Mouse (Mus musculus) embryonic stem cell, embryonic (primary cell): Measurements from ENCODE around the gene Map1a.

Experiments used
- CTCF ChIA-PET, 4 experiments: fragments of 300-600 bp in 2 of 4; fragments of 350-600 bp in 2 of 4; sonication (Branson Sonifier 250); formaldehyde crosslinking; loops; one replicate each; lab custom pipeline; 2022; ENCODE audit warnings: inconsistent platforms in 2 of 4; lab: Charles Lee
- POLR2A ChIA-PET, 4 experiments: fragments of 300-600 bp in 2 of 4; fragments of 350-600 bp in 2 of 4; sonication (Branson Sonifier 250); formaldehyde crosslinking; loops; one replicate each; lab custom pipeline; 2022; ENCODE audit warnings: antibody characterized with exemption in 4 of 4, inconsistent platforms in 1 of 4; lab: Charles Lee

Map1a gene

DNA sequence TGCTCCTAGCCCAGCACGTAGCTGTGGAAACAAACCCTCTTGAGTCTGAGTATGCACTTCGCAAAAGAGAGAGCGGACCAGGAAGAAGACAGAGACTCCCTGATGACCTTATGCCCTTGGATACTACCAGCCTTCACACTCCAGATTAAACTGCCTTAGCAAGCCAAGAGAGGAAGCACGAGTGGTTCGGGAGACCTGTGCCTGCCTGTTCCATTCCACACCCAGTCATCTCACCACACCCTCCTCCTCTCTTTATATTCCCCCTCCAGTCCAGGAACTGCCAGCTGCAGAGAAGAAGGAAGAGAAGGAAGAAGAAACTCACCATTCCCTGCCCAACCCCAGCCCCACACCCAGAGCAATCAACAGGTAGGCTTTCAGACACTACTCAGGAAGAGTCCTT, 68.1 kb downstream of the Map1a start, which contains the start of gene Ckmt1:
Gene Ckmt1 (plus strand): TSS at position 221 of the 400 bp plus-strand sequence.
- ChIA-PET CTCF (interaction anchor here in 2 of 4 experiments (0.6 to 1.3 kb wide), 3 partner anchors 36 to 68 kb away, joined by 3 to 5 read pairs (median 3); partner anchors contain the start of gene Map1a (in 1 of the 2)), POLR2A (interaction anchor here in 2 of 4 experiments (0.8 to 2.3 kb wide), 20 partner anchors 10 to 449 kb away, joined by 3 to 15 read pairs (median 3); partner anchors contain the start of genes Catsper2 (in 2 of the 2), Pdia3 (in 2 of the 2), Adal (in 1 of the 2) and Frmd5 (in 1 of the 2))

DNA sequence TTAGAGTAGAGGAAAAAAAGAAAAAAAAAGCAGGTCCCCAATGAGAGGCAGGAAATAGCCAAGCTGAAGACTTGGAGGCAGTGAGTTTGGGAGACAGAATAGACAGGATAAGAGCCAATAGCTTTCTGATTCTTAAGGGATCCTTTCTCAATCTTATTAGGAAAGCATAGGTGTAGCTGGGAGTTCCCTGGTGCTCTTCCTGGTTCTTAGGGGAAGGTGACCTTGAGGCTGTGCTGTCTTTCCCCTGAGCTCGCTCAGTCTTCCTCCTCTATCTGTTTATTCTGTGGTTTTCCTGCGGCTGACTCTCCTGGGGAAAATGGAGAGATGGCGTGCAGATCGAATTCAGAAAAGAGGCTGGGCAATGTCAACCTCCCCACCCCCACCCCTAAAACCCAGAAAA, 68.6 kb downstream of the Map1a start:
- CTCF ChIA-PET = interaction anchor here in 3 of 4 experiments (0.6 to 1.4 kb wide), 6 partner anchors 15 to 69 kb away, joined by 3 to 10 read pairs (median 4); partner anchors contain the start of gene Map1a (in 1 of the 3)
- POLR2A ChIA-PET = interaction anchor here in 3 of 4 experiments (0.6 to 2.3 kb wide), 26 partner anchors 9 to 468 kb away, joined by 3 to 15 read pairs (median 4); partner anchors contain the start of genes Catsper2 (in 2 of the 3), Pdia3 (in 2 of the 3), Adal (in 1 of the 3) and Frmd5 (in 1 of the 3)

DNA sequence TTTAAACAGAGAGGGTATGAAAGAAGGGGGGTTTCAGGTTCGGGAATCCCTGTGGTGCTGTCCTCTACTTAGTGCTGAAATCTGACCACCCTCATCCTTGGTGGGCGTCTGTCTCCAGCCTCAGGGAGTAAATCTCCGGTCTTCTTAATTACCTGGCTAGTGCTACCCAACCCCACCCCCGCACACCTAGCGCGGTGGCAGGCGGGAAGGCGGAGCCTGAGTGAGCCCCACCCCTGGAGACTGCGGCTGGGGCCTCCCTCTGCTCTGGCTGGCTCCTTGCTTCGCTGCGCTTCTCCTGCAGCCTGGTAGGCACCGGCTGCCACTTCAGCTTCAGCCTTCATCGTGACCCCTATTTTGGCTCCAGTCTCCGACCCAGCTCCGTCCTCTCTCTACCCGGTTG, 69.0 kb downstream of the Map1a start:
- POLR2A ChIA-PET = interaction anchor here (0.6 to 2.3 kb wide), 28 partner anchors 9 to 513 kb away, joined by 3 to 15 read pairs (median 4); partner anchors contain the start of genes Catsper2 (in 2 of the 4), Pdia3 (in 2 of the 4), Tubgcp4 (in 2 of the 4) and Adal (in 1 of the 4)
- CTCF ChIA-PET = interaction anchor here in 3 of 4 experiments (0.6 to 1.4 kb wide), 6 partner anchors 16 to 69 kb away, joined by 3 to 10 read pairs (median 3); partner anchors contain the start of gene Map1a (in 1 of the 3)

DNA sequence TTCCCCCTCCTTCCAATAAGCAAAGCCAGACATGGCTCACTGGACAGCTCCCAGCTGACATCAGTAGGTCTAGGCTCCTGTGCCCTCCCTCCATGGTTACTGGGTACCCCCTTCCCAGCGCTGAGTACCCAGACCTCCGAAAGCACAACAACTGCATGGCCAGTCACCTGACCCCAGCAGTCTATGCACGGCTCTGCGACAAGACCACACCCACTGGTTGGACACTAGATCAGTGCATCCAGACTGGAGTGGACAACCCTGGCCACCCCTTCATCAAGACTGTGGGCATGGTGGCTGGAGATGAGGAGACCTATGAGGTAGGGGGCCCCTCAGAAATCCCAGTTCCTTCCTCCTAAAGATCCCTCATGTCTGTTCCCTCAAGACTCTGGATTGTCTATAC, 70.1 kb downstream of the Map1a start:
- CTCF ChIA-PET = no interaction called here
- POLR2A ChIA-PET = interaction anchor here in 2 of 4 experiments (0.6 to 2.3 kb wide), 9 partner anchors 12 to 219 kb away, joined by 3 to 15 read pairs (median 3); partner anchors contain the start of genes Tubgcp4 (in 2 of the 2), Adal (in 1 of the 2), Catsper2 (in 1 of the 2) and Lcmt2 (in 1 of the 2)
